ENCODE assay signal across 20 mouse cellular contexts in the genomic region with DNA sequence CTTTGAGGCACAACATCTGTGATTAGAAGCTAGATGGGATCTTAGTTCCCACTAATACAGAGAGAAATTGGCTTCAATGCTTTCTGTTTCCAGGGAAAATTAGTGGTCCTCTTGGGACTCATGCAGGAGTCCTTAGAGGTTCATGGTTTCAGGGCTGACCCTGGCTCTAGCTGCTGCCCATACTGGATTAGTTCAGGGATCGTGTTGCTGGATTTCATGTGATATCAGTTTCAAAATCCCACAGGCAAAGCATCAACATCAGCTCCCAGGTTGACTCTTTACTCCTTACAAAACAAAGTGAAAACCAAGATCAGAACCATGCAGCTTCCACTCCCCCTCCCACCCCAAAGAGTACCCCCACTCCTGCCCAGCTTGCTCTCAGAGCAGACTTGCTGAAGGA.
DNase-seq lines count a peak whose midpoint lies in the region; ATAC-seq and TF ChIP-seq lines count a peak whose summit lies in the region.
"Had no signal": no experiment of that assay in that cellular context is flagged by ENCODE, and none has a peak within 500 bp of the region (broad histone marks: within the 10 kb centered on the region; RNA-seq: fewer than 3 reads in every experiment).

No protein-coding gene starts in this region.

- no peaks in the 10 kb centered on the region for H3K27me3 ChIP-seq in stomach, embryonic 16.5 days (ENCODE audit: control insufficient read depth, insufficient read depth, low read length)
- H3K27me3 ChIP-seq in stomach, postnatal 0 days (ENCODE audit: control insufficient read depth, insufficient read depth, low read length) = no peaks in the 10 kb centered on the region
- H3K27me3 ChIP-seq in embryonic facial prominence, embryonic 14.5 days (replicated peaks; ENCODE audit: control insufficient read depth, insufficient read depth, low read length) = no peaks in the 10 kb centered on the region
- H3K27me3 ChIP-seq: CH12.LX; embryonic facial prominence, embryonic 13.5 days; heart, embryonic 15.5 days; intestine, embryonic 15.5 days had no signal

- no peak for ATAC-seq in stomach, embryonic 16.5 days (ENCODE audit: insufficient read depth, low FRiP score)
- ATAC-seq in stomach, postnatal 0 days (ENCODE audit: low FRiP score, low TSS enrichment) = no peak
- ATAC-seq in embryonic facial prominence, embryonic 14.5 days (ENCODE audit: low read depth) = no peak
- ATAC-seq: forebrain, embryonic 14.5 days; intestine, embryonic 15.5 days had no signal

- H3K4me2 ChIP-seq in stomach, embryonic 16.5 days (ENCODE audit: low read depth, low read length) = no peak overlapping the region
- no peak overlapping the region for H3K4me2 ChIP-seq in stomach, postnatal 0 days (replicated peaks; ENCODE audit: low read depth)
- no peak overlapping the region for H3K4me2 ChIP-seq in embryonic facial prominence, embryonic 14.5 days (ENCODE audit: low read depth, low read length)
- H3K4me2 ChIP-seq: embryonic facial prominence, embryonic 13.5 days; heart, embryonic 11.5 days; heart, embryonic 15.5 days; hindbrain, embryonic 14.5 days; intestine, embryonic 15.5 days had no signal

- no peaks in the 10 kb centered on the region for H3K9me3 ChIP-seq in stomach, embryonic 16.5 days (replicated peaks; ENCODE audit: control insufficient read depth, low read length)
- H3K9me3 ChIP-seq in stomach, postnatal 0 days (ENCODE audit: control insufficient read depth, low read length) = no peaks in the 10 kb centered on the region
- H3K9me3 ChIP-seq in embryonic facial prominence, embryonic 14.5 days (ENCODE audit: control insufficient read depth, low read length) = no peaks in the 10 kb centered on the region
- H3K9me3 ChIP-seq: embryonic facial prominence, embryonic 13.5 days; heart, embryonic 15.5 days; intestine, embryonic 15.5 days had no signal

- no peak for TF ChIP-seq EP300 in stomach, postnatal 0 days (optimal IDR thresholded peaks at IDR 0.05)

- peaks cover 4% of the 10 kb centered on the region; the same call in 1 of the 2 replicates for H3K4me1 ChIP-seq in stomach, embryonic 16.5 days (ENCODE audit: control insufficient read depth, insufficient read depth, low read length)
- H3K4me1 ChIP-seq in stomach, postnatal 0 days (replicated peaks; ENCODE audit: control insufficient read depth, insufficient read depth) = no peaks in the 10 kb centered on the region
- H3K4me1 ChIP-seq in embryonic facial prominence, embryonic 14.5 days (ENCODE audit: control insufficient read depth, insufficient read depth, low read length) = peaks cover 21% of the 10 kb centered on the region
- H3K4me1 ChIP-seq: heart, embryonic 15.5 days had no signal

- TF ChIP-seq CTCF in stomach, postnatal 0 days (IDR thresholded peaks at IDR 0.05; ENCODE audit: low read depth) = no peak

- no peak overlapping the region for H3K4me3 ChIP-seq in stomach, embryonic 16.5 days (replicated peaks; ENCODE audit: low read length)
- H3K4me3 ChIP-seq in stomach, postnatal 0 days (ENCODE audit: low read depth, low read length) = no peak overlapping the region
- H3K4me3 ChIP-seq in embryonic facial prominence, embryonic 14.5 days (ENCODE audit: low read depth, low read length) = no peak overlapping the region
- H3K4me3 ChIP-seq: embryonic facial prominence, embryonic 13.5 days; heart, adult 2 months; heart, embryonic 15.5 days; intestine, embryonic 15.5 days had no signal

- H3K36me3 ChIP-seq in stomach, embryonic 16.5 days (ENCODE audit: control insufficient read depth, insufficient read depth, low read length) = no peaks in the 10 kb centered on the region
- H3K36me3 ChIP-seq in stomach, postnatal 0 days (ENCODE audit: control insufficient read depth, insufficient read depth, low read length) = no peaks in the 10 kb centered on the region
- H3K36me3 ChIP-seq in embryonic facial prominence, embryonic 14.5 days (ENCODE audit: control insufficient read depth, insufficient read depth, low read length) = no peaks in the 10 kb centered on the region
- H3K36me3 ChIP-seq: embryonic facial prominence, embryonic 13.5 days; heart, embryonic 15.5 days; intestine, embryonic 15.5 days had no signal

- H3K9ac ChIP-seq in stomach, embryonic 16.5 days (ENCODE audit: low read length) = no peak overlapping the region
- H3K9ac ChIP-seq in stomach, postnatal 0 days (ENCODE audit: low read length) = no peak overlapping the region
- no peak overlapping the region for H3K9ac ChIP-seq in embryonic facial prominence, embryonic 14.5 days (ENCODE audit: low read depth, low read length)
- H3K9ac ChIP-seq: embryonic facial prominence, embryonic 13.5 days; heart, embryonic 15.5 days; hindbrain, embryonic 14.5 days; intestine, embryonic 15.5 days had no signal

- WGBS in stomach, embryonic 16.5 days = 58% methylated on average over 1 of the region's 1 CpGs
- WGBS in stomach, postnatal 0 days = 48% methylated on average over 1 of the region's 1 CpGs
- WGBS in embryonic facial prominence, embryonic 14.5 days = 20% methylated on average over 1 of the region's 1 CpGs

- peak; percentile 11 for DNase-seq in gastrocnemius, adult 18-20 months (ENCODE audit: low spot score)
- DNase-seq in gastrocnemius, adult 8-10 months (ENCODE audit: low spot score in 2 of 2) = no peak
- no peak for DNase-seq in stomach, postnatal 0 days (ENCODE audit: low spot score)
- DNase-seq in embryonic facial prominence, embryonic 14.5 days (ENCODE audit: low spot score) = no peak
- no peak for DNase-seq in MN1 (ENCODE audit: low spot score)
- DNase-seq: adrenal gland, adult 8-10 months; adrenal gland, postnatal 36 days; cerebellum, adult 2 months; cerebellum, postnatal 10 days; gastrocnemius, postnatal 14 days; heart, adult 2 months; heart, postnatal 14 days had no signal

- peak overlapping the region; percentile 23; the same call in 1 of the 2 replicates for H3K27ac ChIP-seq in stomach, embryonic 16.5 days (ENCODE audit: low read length)
- H3K27ac ChIP-seq in stomach, postnatal 0 days (replicated peaks) = no peak overlapping the region
- H3K27ac ChIP-seq in embryonic facial prominence, embryonic 14.5 days (replicated peaks; ENCODE audit: low read depth, low read length) = 0 out of 2 replicates have a peak overlapping the region, but pooled peaks have one; percentile 28
- H3K27ac ChIP-seq: embryonic facial prominence, embryonic 13.5 days; heart, adult 2 months; heart, embryonic 15.5 days; hindbrain, embryonic 14.5 days; intestine, embryonic 15.5 days had no signal
